Mouse (Mus musculus) layer of hippocampus, postnatal 10 days (tissue): ENCODE data around the gene Ccni. TPM values are rescaled to one million over a fixed set of nuclear protein-coding genes. Genes with fewer than 3 reads are reported as not detected.

Experiments used
- DNase-seq, 2 experiments: peaks; one replicate each; pipeline ENCODE4 v3.0.0; 2021; ENCODE audit warnings: low spot score in 2 of 2
- total RNA-seq, 2 experiments: library from RNA; stranded (reverse); gene quantifications; 2 replicates each; pipeline ENCODE4 v1.2.3; 2021

Gene Ccni
- total RNA-seq, 2 experiments from 2014 or later = 358 to 363 TPM

GRCm38 (mm10) chr5:93201181-93201580 lies 5.1 kb downstream of the Ccni start:
- no peak for DNase-seq

GRCm38 (mm10) chr5:93198232-93198631 lies 8.1 kb downstream of the Ccni start:
- no peak for DNase-seq

GRCm38 (mm10) chr5:93190428-93190827 lies 15.9 kb downstream of the Ccni start:
- DNase-seq = no peak

DNA sequence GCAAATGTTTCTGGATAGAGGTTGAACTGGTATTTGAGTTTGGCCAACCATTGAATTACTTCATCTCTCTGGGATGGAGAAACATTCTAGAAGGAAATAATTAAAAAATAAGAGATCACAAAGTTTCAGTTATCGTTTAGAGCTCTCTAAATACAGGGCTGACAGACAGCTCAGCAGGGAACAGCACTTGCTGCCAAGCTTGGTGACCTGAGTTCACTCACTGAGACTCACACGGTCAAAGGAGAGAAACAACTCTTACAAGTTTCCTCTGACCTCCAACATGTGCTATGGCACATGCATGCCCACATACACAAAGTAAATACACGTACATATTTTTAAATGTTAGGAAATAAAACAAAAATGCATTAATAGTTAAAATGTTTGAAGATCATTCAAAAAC lies 16.7 kb downstream of the Ccni start:
- DNase-seq = no peak

DNA sequence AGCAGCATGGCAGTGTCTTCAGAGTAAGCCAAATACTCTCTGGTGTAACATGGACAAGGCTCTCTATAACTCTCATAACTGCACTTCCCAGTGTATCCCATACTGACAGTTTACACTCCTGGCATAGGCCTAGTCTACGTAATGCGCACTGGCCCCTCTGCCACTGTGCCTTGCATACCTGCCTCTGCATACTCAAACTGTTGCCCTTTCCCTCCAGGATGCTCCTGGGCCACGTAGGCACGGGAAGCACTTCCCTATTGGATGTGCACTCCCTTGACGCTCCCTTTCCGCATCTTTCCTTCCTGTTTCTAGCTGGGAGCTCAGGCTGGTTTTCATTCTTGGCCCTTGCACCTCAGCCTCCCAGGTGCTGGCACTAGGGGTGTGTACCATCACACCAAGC lies 21.7 kb downstream of the Ccni start:
- DNase-seq = no peak

GRCm38 (mm10) chr5:93183311-93183710 lies 23.0 kb downstream of the Ccni start:
- DNase-seq = no peak

GRCm38 (mm10) chr5:93180252-93180651 lies 26.0 kb downstream of the Ccni start:
- no peak for DNase-seq

DNA sequence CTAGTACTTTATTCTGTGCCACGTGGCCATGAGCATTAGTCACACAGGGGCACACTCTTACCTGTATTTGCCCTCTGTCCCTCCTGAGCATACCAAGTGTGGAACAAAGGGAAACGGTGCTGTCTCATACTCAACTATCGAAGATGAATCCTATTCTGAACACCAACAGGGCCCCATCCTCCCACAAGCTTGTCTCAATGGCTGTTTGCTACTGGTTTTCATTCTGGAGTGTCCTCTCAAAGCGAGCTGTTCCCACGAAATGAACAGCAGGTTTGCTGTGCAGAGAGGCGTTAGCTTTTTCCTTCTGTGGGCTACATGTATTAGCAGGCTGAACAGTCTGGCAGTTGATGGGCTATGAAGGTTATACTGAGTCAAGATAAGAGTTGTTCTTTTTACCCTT lies 27.7 kb downstream of the Ccni start:
- DNase-seq = no peak

- DNase-seq = no peak
Observed at GRCm38 (mm10) chr5:93174675-93175074, 31.6 kb downstream of the Ccni start.

- no peak for DNase-seq
Observed at GRCm38 (mm10) chr5:93172536-93172935, 33.8 kb downstream of the Ccni start.

GRCm38 (mm10) chr5:93171420-93171819 lies 34.9 kb downstream of the Ccni start:
- no peak for DNase-seq

DNA sequence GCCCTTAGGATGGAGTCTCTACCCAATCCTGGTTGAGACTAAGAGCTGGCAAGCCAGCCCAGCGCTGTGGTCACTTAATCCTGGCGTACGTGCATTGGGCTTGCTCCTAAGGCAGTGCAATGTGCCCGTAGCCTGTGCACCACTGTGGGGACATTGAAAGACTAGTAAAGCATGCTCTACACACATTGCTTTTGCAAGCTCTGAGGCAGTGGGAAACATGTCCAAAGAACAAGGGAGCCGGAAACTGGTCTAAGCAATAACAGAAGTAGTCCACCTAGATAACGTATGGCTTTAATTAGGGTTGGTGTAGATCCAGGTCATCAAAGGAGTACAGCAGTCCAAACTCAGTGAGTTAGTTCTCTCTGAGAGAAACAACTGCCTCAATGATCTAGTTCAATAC lies 37.6 kb downstream of the Ccni start:
- DNase-seq = no peak

- DNase-seq = no peak
Observed at GRCm38 (mm10) chr5:93167919-93168516, 38.3 kb downstream of the Ccni start.

GRCm38 (mm10) chr5:93163541-93163940 lies 42.8 kb downstream of the Ccni start:
- DNase-seq = peak; percentile 56 to 71

GRCm38 (mm10) chr5:93154401-93154800 lies 51.9 kb downstream of the Ccni start:
- DNase-seq = no peak

- DNase-seq = no peak
Observed at GRCm38 (mm10) chr5:93152451-93152850, 53.8 kb downstream of the Ccni start.

DNA sequence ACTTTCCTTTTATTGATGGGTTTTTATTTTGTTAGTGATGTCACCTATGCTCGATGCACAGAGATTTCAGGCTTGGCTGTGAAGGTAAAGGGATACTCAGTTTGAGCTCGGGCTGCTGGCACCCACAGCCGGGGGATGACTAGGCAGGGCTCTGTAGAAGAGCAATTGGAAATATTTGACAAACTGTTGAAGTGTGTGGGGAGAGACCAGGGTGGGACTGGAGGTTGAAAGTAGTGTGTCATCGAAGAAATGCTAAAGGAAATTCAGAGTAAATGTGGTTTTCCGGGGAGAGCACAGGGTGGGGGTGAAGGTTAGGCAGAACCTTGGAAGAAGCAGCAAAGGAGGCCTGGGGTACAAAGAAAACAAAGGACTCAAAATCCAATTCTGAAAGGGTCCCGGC lies 54.3 kb downstream of the Ccni start:
- no peak for DNase-seq

DNA sequence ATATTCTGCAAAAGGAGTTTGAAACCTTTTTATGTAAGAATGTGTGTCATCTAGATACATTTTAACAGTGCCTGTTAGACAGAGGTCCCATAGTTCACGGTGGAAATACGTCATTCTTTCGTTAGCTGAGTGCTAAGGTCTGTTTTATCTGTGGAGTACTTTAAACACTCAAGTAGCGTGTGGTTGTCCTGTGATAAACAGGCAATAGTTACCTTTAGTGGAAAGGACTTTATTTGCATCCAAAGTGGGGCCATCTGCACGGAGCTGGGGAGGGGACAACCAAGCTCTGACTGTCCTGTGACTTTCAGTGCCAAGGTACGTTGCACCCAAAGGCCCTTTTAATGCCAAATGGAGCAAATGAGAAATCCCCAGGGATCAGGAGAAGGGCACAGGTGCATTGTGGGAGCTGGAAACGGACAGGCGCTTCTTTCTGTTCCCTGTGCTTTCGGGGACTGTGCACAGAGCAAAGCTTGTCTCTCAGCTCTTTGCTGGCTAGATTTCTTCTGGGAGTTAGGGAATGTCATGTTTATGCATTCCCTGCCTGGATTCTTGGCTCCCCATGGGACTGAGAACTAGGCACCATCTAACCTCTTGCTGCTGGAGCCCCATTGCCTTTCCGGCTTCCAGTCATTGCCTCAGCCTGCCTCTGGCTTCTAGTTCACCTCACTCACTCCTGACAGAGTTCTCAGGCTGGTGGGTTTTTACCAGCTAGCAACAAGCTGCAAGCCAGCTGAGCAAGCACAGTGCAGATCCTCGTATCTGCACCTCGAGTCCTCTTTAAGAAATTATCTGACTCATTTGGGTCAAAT lies 56.1 kb downstream of the Ccni start:
- no peak for DNase-seq

- no peak for DNase-seq
Observed at GRCm38 (mm10) chr5:93145504-93145903, 60.8 kb downstream of the Ccni start.

DNA sequence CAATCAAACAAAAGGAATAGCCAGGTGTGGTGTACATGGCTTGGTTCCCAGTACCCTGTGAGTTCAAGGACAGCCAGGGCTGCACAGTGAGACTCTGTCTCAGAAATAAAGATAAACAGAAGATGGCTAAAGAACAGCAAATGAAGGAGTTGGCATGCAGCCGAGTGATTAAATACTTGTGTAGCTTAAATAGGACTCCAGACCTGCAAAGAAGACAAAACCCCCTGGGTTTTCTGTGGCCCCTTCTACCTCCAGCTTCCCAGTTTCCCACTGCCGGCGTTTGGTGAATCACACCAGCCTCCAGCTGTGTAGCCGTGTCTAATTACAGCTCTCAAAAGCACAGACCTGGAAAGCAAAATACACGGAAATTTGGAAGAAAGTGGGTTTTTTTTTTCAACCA lies 61.4 kb downstream of the Ccni start:
- DNase-seq = no peak

DNA sequence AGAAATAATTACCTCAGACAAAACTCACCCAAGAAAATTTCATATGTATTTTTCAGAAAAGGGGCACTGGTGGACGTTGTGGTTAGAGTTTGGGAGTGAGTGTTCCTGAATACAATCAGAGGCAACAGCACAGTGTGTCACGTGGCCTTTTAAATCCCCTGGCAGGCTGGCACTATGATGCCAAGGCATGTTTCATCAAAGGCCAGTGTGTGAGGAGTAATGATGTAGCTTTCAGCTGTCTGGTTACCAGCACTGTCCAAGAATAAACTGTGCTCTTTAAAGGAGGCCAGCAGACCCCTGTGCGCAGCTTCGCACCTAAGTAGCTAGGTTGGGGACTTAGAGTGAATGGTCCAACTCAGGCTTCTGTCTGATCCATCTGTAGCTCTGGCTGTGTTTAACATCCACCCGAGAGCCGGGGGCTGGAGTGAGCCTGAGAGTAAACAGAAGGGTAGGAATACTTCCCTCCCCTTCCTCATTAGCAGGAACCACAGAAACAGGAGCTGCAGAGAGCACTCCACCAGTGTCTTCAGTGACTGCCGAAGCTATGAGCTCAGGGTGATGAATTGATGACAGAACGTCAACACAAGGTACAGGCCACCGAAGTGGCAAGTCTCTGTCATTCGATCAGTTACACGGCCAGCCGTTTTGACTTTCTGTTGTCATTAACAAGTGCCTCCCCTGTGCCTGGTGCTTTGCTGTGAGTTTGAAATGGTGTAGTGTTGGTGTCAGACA lies 62.8 kb downstream of the Ccni start:
- no peak for DNase-seq

DNA sequence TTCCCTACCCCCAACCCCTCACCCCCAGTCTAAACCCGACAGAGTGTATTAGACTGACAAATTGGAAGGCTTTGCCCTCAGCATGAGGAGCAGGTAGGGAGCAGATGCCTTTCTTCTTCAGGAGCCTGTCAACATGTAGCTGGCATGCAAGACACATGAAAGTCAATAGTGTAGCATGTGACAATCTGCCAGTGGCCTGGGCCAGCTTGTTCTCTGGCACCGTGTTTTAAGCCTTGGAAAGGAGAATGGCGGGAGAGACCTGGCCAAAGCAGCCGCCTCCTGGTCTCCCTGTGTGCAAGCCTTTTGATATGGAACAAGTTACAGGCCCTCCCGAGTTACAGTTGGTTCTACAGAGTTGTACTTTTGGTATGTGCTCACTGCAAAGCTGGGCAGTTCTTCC lies 65.5 kb downstream of the Ccni start:
- DNase-seq = no peak
